Comparison of ENCODE assay signal across 8 mouse cellular contexts in the genomic region with DNA sequence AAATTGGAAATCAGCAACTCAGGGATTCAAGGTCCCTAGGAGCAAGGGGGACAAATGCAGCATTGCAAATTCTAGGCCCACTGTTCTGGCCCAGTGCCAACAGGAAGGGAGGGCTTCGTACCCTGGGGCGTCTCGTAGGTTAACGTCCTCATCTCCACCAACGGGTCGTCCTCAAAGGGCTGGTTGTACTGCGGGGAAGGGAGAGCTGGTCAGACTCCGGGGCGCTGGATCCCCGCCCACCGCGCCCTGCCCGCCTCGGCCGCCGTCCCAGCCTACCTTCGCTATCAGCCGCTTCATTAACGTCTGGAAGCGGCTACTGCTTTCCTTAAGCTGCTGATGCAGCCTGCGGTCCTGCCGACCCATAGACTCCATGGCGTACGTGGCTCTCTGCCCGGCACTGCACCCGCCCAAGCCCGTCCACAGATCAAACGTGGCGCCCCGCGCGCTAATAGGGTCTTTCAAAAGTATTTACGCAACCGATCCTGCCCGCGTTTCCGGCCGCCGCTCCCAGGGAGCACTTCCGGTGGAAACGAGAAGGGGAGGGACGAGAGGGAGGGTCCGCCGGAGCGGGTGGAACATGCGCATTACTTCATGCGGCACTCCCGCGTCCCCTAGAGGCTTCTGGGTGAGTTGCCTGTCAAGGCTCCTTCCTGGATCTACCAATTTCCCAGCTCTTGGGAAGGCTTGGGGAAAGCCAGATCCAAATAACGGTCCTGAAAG. TPM values are rescaled to one million over a fixed set of nuclear protein-coding genes. Genes with fewer than 3 reads are reported as not detected.
DNase-seq lines count a peak whose midpoint lies in the region; ATAC-seq and TF ChIP-seq lines count a peak whose summit lies in the region.

A gene (minus strand): TSS at position 536 of the 720 bp plus-strand sequence.
A gene (plus strand): TSS at position 564 of the 720 bp plus-strand sequence.

- no peak for TF ChIP-seq POLR2A in CH12.LX (IDR thresholded peaks at IDR 0.05; ENCODE audit: low read depth, low read length)

- H3K9me3 ChIP-seq in CH12.LX (replicated peaks; ENCODE audit: low read length), result peaks cover 23% of the 10 kb centered on the region
- H3K9me3 ChIP-seq in forebrain, embryonic 11.5 days (ENCODE audit: control insufficient read depth, low read length), result peaks cover 13% of the 10 kb centered on the region; the same call in 1 of the 2 replicates
- H3K9me3 ChIP-seq in heart, embryonic 16.5 days (replicated peaks; ENCODE audit: control insufficient read depth, low read length), result peaks cover 3% of the 10 kb centered on the region; the same call in 1 of the 2 replicates
- no peaks in the 10 kb centered on the region for H3K9me3 ChIP-seq in liver, embryonic 15.5 days (replicated peaks)
- peaks cover 5% of the 10 kb centered on the region; the same call in 1 of the 2 replicates for H3K9me3 ChIP-seq in neural tube, embryonic 12.5 days

- no peak; the same call in 1 of the 2 replicates for TF ChIP-seq EP300 in CH12.LX (IDR thresholded peaks at IDR 0.05; ENCODE audit: low read length)

- peaks cover 31% of the 10 kb centered on the region for H3K79me2 ChIP-seq in CH12.LX (replicated peaks; ENCODE audit: control insufficient read depth, extremely low read depth, insufficient read depth, poor library complexity, severe bottlenecking)

- in situ Hi-C loops in CH12.LX (cut with MboI; ENCODE audit: low pct_ligation_motif_present, low pct_unique_long_range_greater_than_20kb, low sequenced_read_pairs), result loop anchor here (25.0 kb wide), 1 partner anchor 315 kb away; no protein-coding TSS in a partner anchor

- TF ChIP-seq CTCF in CH12.LX (conservative IDR thresholded peaks at IDR 0.05 in 1 of 2, IDR thresholded peaks at IDR 0.05 in 1 of 2; ENCODE audit: low read depth in 2 of 2, low read length in 2 of 2), result peak; percentile 99

- TF ChIP-seq RAD21 in CH12.LX (IDR thresholded peaks at IDR 0.05; ENCODE audit: low read depth, low read length), result peak; percentile 68

- H3K27ac ChIP-seq in CH12.LX (ENCODE audit: insufficient read depth, low read depth), result peak within 1 kb of the TSS; percentile 8
- H3K27ac ChIP-seq in forebrain, embryonic 11.5 days (ENCODE audit: low read depth, low read length), result peak within 1 kb of the TSS; percentile 81
- H3K27ac ChIP-seq in heart, embryonic 16.5 days (ENCODE audit: low read length), result peak within 1 kb of the TSS; percentile 90
- H3K27ac ChIP-seq in liver, embryonic 15.5 days (replicated peaks), result peak within 1 kb of the TSS; percentile 84
- H3K27ac ChIP-seq in neural tube, embryonic 12.5 days, result no peak within 1 kb of the TSS

- H3K27me3 ChIP-seq in CH12.LX (replicated peaks), result peaks cover 34% of the 10 kb centered on the region
- H3K27me3 ChIP-seq in forebrain, embryonic 11.5 days (ENCODE audit: control insufficient read depth, insufficient read depth, low read length), result no peaks in the 10 kb centered on the region
- no peaks in the 10 kb centered on the region for H3K27me3 ChIP-seq in heart, embryonic 16.5 days (ENCODE audit: control insufficient read depth, insufficient read depth, low read length)
- H3K27me3 ChIP-seq in liver, embryonic 15.5 days, result no peaks in the 10 kb centered on the region
- no peaks in the 10 kb centered on the region for H3K27me3 ChIP-seq in neural tube, embryonic 12.5 days (replicated peaks)

- H3K36me3 ChIP-seq in CH12.LX (replicated peaks in 1 of 2; ENCODE audit: control insufficient read depth in 1 of 2, insufficient read depth in 1 of 2, low read length in 1 of 2), result peaks cover 24 to 35% of the 10 kb centered on the region in 2 experiments
- peaks cover 19% of the 10 kb centered on the region for H3K36me3 ChIP-seq in forebrain, embryonic 11.5 days (ENCODE audit: control insufficient read depth, insufficient read depth, low read length)
- peaks cover 24% of the 10 kb centered on the region for H3K36me3 ChIP-seq in heart, embryonic 16.5 days (ENCODE audit: control insufficient read depth, insufficient read depth)
- peaks cover 37% of the 10 kb centered on the region for H3K36me3 ChIP-seq in liver, embryonic 15.5 days (replicated peaks)
- H3K36me3 ChIP-seq in neural tube, embryonic 12.5 days, result peaks cover 25% of the 10 kb centered on the region

- peak; percentile 100 for DNase-seq in CH12.LX (ENCODE audit: extremely low read depth)
- peak; percentile 100 for DNase-seq in c-Kit-positive CD71-positive TER-119-negative erythroid progenitor cells, embryonic 14.5 days (ENCODE audit: low read depth)
- DNase-seq in forebrain, embryonic 11.5 days (ENCODE audit: low spot score), result peak; percentile 100
- peak; percentile 100 for DNase-seq in kidney, postnatal 36 days
- peak; percentile 100 for DNase-seq in telencephalon, adult 2 months (ENCODE audit: low read depth, low spot score)

- ATAC-seq in forebrain, embryonic 11.5 days (replicated peaks; ENCODE audit: low FRiP score), result peak; percentile 95
- peak; percentile 97 for ATAC-seq in heart, embryonic 16.5 days (replicated peaks; ENCODE audit: extremely low read depth, insufficient read depth, low FRiP score)
- ATAC-seq in liver, embryonic 15.5 days (ENCODE audit: insufficient read depth), result peak; percentile 90
- peak; percentile 96 for ATAC-seq in neural tube, embryonic 12.5 days (ENCODE audit: low FRiP score, low read depth)

- H3K4me2 ChIP-seq in CH12.LX (ENCODE audit: insufficient read depth, low read depth, poor library complexity, severe bottlenecking), result peak within 1 kb of the TSS; percentile 59
- H3K4me2 ChIP-seq in forebrain, embryonic 11.5 days (ENCODE audit: low read depth, low read length, severe bottlenecking), result peak within 1 kb of the TSS; percentile 54
- peak within 1 kb of the TSS; percentile 71 for H3K4me2 ChIP-seq in heart, embryonic 16.5 days (ENCODE audit: low read depth, low read length)
- H3K4me2 ChIP-seq in liver, embryonic 15.5 days, result peak within 1 kb of the TSS; percentile 66
- peak within 1 kb of the TSS; percentile 59 for H3K4me2 ChIP-seq in neural tube, embryonic 12.5 days (replicated peaks)

- peaks cover 5 to 20% of the 10 kb centered on the region in 2 experiments for H3K4me1 ChIP-seq in CH12.LX (ENCODE audit: control insufficient read depth in 1 of 2, insufficient read depth in 2 of 2)
- H3K4me1 ChIP-seq in forebrain, embryonic 11.5 days (replicated peaks; ENCODE audit: control insufficient read depth, insufficient read depth, low read length), result peaks cover 8% of the 10 kb centered on the region
- H3K4me1 ChIP-seq in heart, embryonic 16.5 days (ENCODE audit: control insufficient read depth, insufficient read depth, low read length), result peaks cover 17% of the 10 kb centered on the region
- H3K4me1 ChIP-seq in liver, embryonic 15.5 days (replicated peaks), result peaks cover 42% of the 10 kb centered on the region
- H3K4me1 ChIP-seq in neural tube, embryonic 12.5 days, result peaks cover 16% of the 10 kb centered on the region

- H3K4me3 ChIP-seq in CH12.LX (replicated peaks in 1 of 3; ENCODE audit: low read depth in 2 of 3, low read length in 2 of 3, poor library complexity in 1 of 3), result peak within 1 kb of the TSS; percentile 54 to 66 (median 64)
- peak within 1 kb of the TSS; percentile 59 for H3K4me3 ChIP-seq in forebrain, embryonic 11.5 days (ENCODE audit: low read depth, low read length)
- H3K4me3 ChIP-seq in heart, embryonic 16.5 days (ENCODE audit: low read length), result peak within 1 kb of the TSS; percentile 64
- H3K4me3 ChIP-seq in liver, embryonic 15.5 days (replicated peaks), result peak within 1 kb of the TSS; percentile 60
- peak within 1 kb of the TSS; percentile 55 for H3K4me3 ChIP-seq in neural tube, embryonic 12.5 days

- WGBS in forebrain, embryonic 11.5 days, result 2% methylated on average over 50 of the region's 50 CpGs
- under 1% methylated on average over 50 of the region's 50 CpGs for WGBS in heart, embryonic 16.5 days
- under 1% methylated on average over 50 of the region's 50 CpGs for WGBS in liver, embryonic 15.5 days (ENCODE audit: insufficient replicate concordance)
- 1% methylated on average over 50 of the region's 50 CpGs for WGBS in neural tube, embryonic 12.5 days

- dilution Hi-C loops in CH12.LX (cut with MboI; ENCODE audit: extremely low pct_ligation_motif_present, extremely low pct_unique_long_range_greater_than_20kb, low sequenced_read_pairs), result no loop called here

- H3K9ac ChIP-seq in CH12.LX (ENCODE audit: insufficient read depth, low read depth), result peak within 1 kb of the TSS; percentile 38
- H3K9ac ChIP-seq in forebrain, embryonic 11.5 days (ENCODE audit: low read length), result peak within 1 kb of the TSS; percentile 84
- peak within 1 kb of the TSS; percentile 86 for H3K9ac ChIP-seq in heart, embryonic 16.5 days (ENCODE audit: low read length)
- H3K9ac ChIP-seq in liver, embryonic 15.5 days, result peak within 1 kb of the TSS; percentile 68
- peak within 1 kb of the TSS; percentile 67 for H3K9ac ChIP-seq in neural tube, embryonic 12.5 days

TF ChIP-seq in CH12.LX, 34 proteins besides CTCF, POLR2A, EP300 and RAD21 (continues in another document):
- peak; percentile 87 for TF ChIP-seq MAX (IDR thresholded peaks at IDR 0.05; ENCODE audit: low read length)
- TF ChIP-seq ELF1 (IDR thresholded peaks at IDR 0.05; ENCODE audit: low read depth, low read length), result peak; percentile 98
- no peak for TF ChIP-seq RCOR1 (conservative IDR thresholded peaks at IDR 0.05; ENCODE audit: low read depth, low read length)
- TF ChIP-seq TCF12 (IDR thresholded peaks at IDR 0.05; ENCODE audit: low read depth, low read length), result peak; percentile 93; the same call in 1 of the 2 replicates
- peak; percentile 79 for TF ChIP-seq CHD2 (IDR thresholded peaks at IDR 0.05; ENCODE audit: low read length)
- no peak for TF ChIP-seq ZKSCAN1 (IDR thresholded peaks at IDR 0.05; ENCODE audit: borderline replicate concordance, low read depth, low read length)
- peak; percentile 73; the same call in 1 of the 2 replicates for TF ChIP-seq BHLHE40 (IDR thresholded peaks at IDR 0.05; ENCODE audit: low read depth, low read length)

RNA-seq across cellular contexts. Expression of the first gene that starts in this region (rescaled TPM):
- total RNA-seq in CH12.LX (2012; rRNA removed), result 65.2 and 69.8 TPM in 2 replicates
- 74.1 and 80.8 TPM in 2 replicates for total RNA-seq in CH12.LX (2014; rRNA removed)
- polyA plus RNA-seq in CH12.LX (2012; ENCODE audit: insufficient read length, low read depth), result 64.8 and 67.6 TPM in 2 replicates
- 221 and 223 TPM in 2 replicates for polyA plus RNA-seq in forebrain, embryonic 11.5 days (2014; fragmentation: Nextera tagmentation; extraction: Ambion mirVana)
- 108 and 117 TPM in 2 replicates for polyA plus RNA-seq in heart, embryonic 16.5 days (2015; fragmentation: Nextera tagmentation; extraction: Ambion mirVana)
- 62.7 and 70.9 TPM in 2 replicates for polyA plus RNA-seq in liver, embryonic 15.5 days (2015; fragmentation: Nextera tagmentation; extraction: Ambion mirVana)
- polyA plus RNA-seq in neural tube, embryonic 12.5 days (2016; fragmentation: Nextera tagmentation; extraction: Ambion mirVana), result 134 and 135 TPM in 2 replicates

RNA-seq across cellular contexts. Expression of the second gene that starts in this region (rescaled TPM):
- total RNA-seq in CH12.LX (2012; rRNA removed) (not detected in 2 replicates), CH12.LX (2014; rRNA removed) (not detected in 2 replicates)
- polyA plus RNA-seq in CH12.LX (2012; ENCODE audit: insufficient read length, low read depth), result not detected in 2 replicates
- not detected in 2 replicates for polyA plus RNA-seq in forebrain, embryonic 11.5 days (2014; fragmentation: Nextera tagmentation; extraction: Ambion mirVana)
- not detected in 2 replicates for polyA plus RNA-seq in heart, embryonic 16.5 days (2015; fragmentation: Nextera tagmentation; extraction: Ambion mirVana)
- not detected in 2 replicates for polyA plus RNA-seq in liver, embryonic 15.5 days (2015; fragmentation: Nextera tagmentation; extraction: Ambion mirVana)
- polyA plus RNA-seq in neural tube, embryonic 12.5 days (2016; fragmentation: Nextera tagmentation; extraction: Ambion mirVana), result not detected in 2 replicates
